Comparison of ENCODE assay signal across 28 mouse cellular contexts in the genomic region with DNA sequence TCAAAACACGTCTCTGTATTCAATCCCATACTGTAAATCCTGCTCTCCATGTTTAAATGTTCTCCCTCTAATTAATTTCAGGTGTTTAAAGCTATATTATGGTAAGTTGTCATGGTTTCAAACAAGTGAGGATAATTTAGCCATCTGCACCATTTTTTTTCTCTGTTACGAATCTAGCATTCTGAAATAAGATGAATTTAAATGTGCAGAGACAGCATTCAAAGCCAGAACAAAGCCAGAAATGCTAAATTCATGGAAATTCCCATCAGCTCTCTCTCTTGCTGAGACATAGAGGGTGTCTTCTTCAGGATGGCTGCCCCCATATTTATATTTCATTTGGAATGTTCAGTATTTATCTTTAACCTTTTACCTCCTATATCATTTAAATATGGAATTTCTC.
DNase-seq lines count a peak whose midpoint lies in the region; ATAC-seq and TF ChIP-seq lines count a peak whose summit lies in the region.
"Had no signal": no experiment of that assay in that cellular context is flagged by ENCODE, and none has a peak within 500 bp of the region (broad histone marks: within the 10 kb centered on the region; RNA-seq: fewer than 3 reads in every experiment).

No protein-coding gene starts in this region.

- no peak overlapping the region for H3K4me2 ChIP-seq in forebrain, embryonic 14.5 days (ENCODE audit: low read length)
- H3K4me2 ChIP-seq in forebrain, embryonic 13.5 days = no peak overlapping the region
- H3K4me2 ChIP-seq in forebrain, postnatal 0 days (ENCODE audit: low read depth) = no peak overlapping the region
- H3K4me2 ChIP-seq: embryonic facial prominence, embryonic 13.5 days; heart, embryonic 11.5 days; hindbrain, embryonic 13.5 days; intestine, embryonic 15.5 days had no signal

- H3K36me3 ChIP-seq in forebrain, embryonic 14.5 days (ENCODE audit: control insufficient read depth, insufficient read depth, low read length) = no peaks in the 10 kb centered on the region
- H3K36me3 ChIP-seq in forebrain, embryonic 13.5 days (ENCODE audit: poor library complexity, severe bottlenecking) = no peaks in the 10 kb centered on the region
- no peaks in the 10 kb centered on the region for H3K36me3 ChIP-seq in forebrain, postnatal 0 days (ENCODE audit: insufficient read depth)
- H3K36me3 ChIP-seq in forebrain, embryonic 10.5 days (replicated peaks) = no peaks in the 10 kb centered on the region
- H3K36me3 ChIP-seq: embryonic facial prominence, embryonic 13.5 days; G1E; hindbrain, embryonic 10.5 days; hindbrain, embryonic 13.5 days; intestine, embryonic 15.5 days had no signal

- no peak overlapping the region for H3K27ac ChIP-seq in forebrain, embryonic 14.5 days (ENCODE audit: low read depth, low read length)
- no peak overlapping the region for H3K27ac ChIP-seq in forebrain, embryonic 13.5 days
- H3K27ac ChIP-seq in forebrain, postnatal 0 days (ENCODE audit: low read depth, low read length) = peak overlapping the region; percentile 40; the same call in 1 of the 2 replicates
- H3K27ac ChIP-seq in forebrain, embryonic 10.5 days = no peak overlapping the region
- peak overlapping the region; percentile 84 for H3K27ac ChIP-seq in left cerebral cortex, adult 2 months
- H3K27ac ChIP-seq: embryonic facial prominence, embryonic 13.5 days; gastrocnemius, adult 2 months; hindbrain, embryonic 10.5 days; hindbrain, embryonic 13.5 days; intestine, embryonic 15.5 days had no signal

- H3K27me3 ChIP-seq in forebrain, embryonic 14.5 days (replicated peaks; ENCODE audit: control insufficient read depth, insufficient read depth, low read length) = no peaks in the 10 kb centered on the region
- no peaks in the 10 kb centered on the region for H3K27me3 ChIP-seq in forebrain, embryonic 13.5 days
- H3K27me3 ChIP-seq in forebrain, postnatal 0 days (ENCODE audit: insufficient read depth, low read length) = no peaks in the 10 kb centered on the region
- H3K27me3 ChIP-seq in forebrain, embryonic 10.5 days (ENCODE audit: poor library complexity, severe bottlenecking) = no peaks in the 10 kb centered on the region
- H3K27me3 ChIP-seq: CH12.LX; embryonic facial prominence, embryonic 13.5 days; hindbrain, embryonic 13.5 days; intestine, embryonic 15.5 days; Patski had no signal

- peak; percentile 57 for DNase-seq in forebrain, embryonic 14.5 days (ENCODE audit: low spot score)
- DNase-seq in forebrain, postnatal 0 days = peak; percentile 69
- DNase-seq in forebrain, embryonic 10.5 days (ENCODE audit: extremely low spot score, low spot score) = no peak
- no peak for DNase-seq in left cerebral cortex, adult 2 months (ENCODE audit: extremely low spot score in 1 of 2, low spot score in 2 of 2)
- DNase-seq in left cerebral cortex, adult 8-10 months (ENCODE audit: low spot score in 2 of 2) = no peak
- DNase-seq in telencephalon, adult 2 months (ENCODE audit: low read depth, low spot score) = peak; percentile 62
- DNase-seq in heart, postnatal 14 days = no peak
- DNase-seq: adrenal gland, postnatal 10 days; adrenal gland, postnatal 36 days; B cell, adult 2 months; cerebellum, adult 2 months; cerebellum, adult 9-11 months; cerebellum, postnatal 25 days; gastrocnemius, adult 2 months; gastrocnemius, postnatal 14 days; heart, postnatal 36 days; kidney, adult 11 months; kidney, adult 8-10 months had no signal

- H3K4me1 ChIP-seq in forebrain, embryonic 14.5 days (ENCODE audit: control insufficient read depth, insufficient read depth, low read length) = no peaks in the 10 kb centered on the region
- no peaks in the 10 kb centered on the region for H3K4me1 ChIP-seq in forebrain, embryonic 13.5 days
- H3K4me1 ChIP-seq in forebrain, postnatal 0 days (ENCODE audit: insufficient read depth) = no peaks in the 10 kb centered on the region
- H3K4me1 ChIP-seq in forebrain, embryonic 10.5 days = no peaks in the 10 kb centered on the region
- H3K4me1 ChIP-seq: embryonic facial prominence, embryonic 13.5 days; hindbrain, embryonic 10.5 days; hindbrain, embryonic 13.5 days; intestine, embryonic 15.5 days had no signal

- no peak overlapping the region for H3K9ac ChIP-seq in forebrain, embryonic 14.5 days (ENCODE audit: low read length)
- no peak overlapping the region for H3K9ac ChIP-seq in forebrain, embryonic 13.5 days
- no peak overlapping the region for H3K9ac ChIP-seq in forebrain, postnatal 0 days
- H3K9ac ChIP-seq: embryonic facial prominence, embryonic 13.5 days; hindbrain, embryonic 13.5 days; intestine, embryonic 15.5 days had no signal

- intact Hi-C loops in left cerebral cortex, adult 2 months (cut with DNase I) = no loop called here
- intact Hi-C loops in heart, postnatal 14 days (cut with DNase I) = no loop called here

- no peak for TF ChIP-seq CTCF in forebrain, postnatal 0 days (IDR thresholded peaks at IDR 0.05; ENCODE audit: low read depth)
- TF ChIP-seq CTCF in left cerebral cortex, adult 2 months (IDR thresholded peaks at IDR 0.05) = no peak

- ATAC-seq in forebrain, embryonic 14.5 days = no peak
- no peak for ATAC-seq in forebrain, embryonic 13.5 days
- ATAC-seq in forebrain, postnatal 0 days = peak; percentile 69; the same call in 1 of the 2 replicates
- ATAC-seq: hindbrain, embryonic 16.5 days; intestine, embryonic 15.5 days; Patski had no signal

- no peaks in the 10 kb centered on the region for H3K9me3 ChIP-seq in forebrain, embryonic 14.5 days (replicated peaks; ENCODE audit: control insufficient read depth, low read length)
- H3K9me3 ChIP-seq in forebrain, embryonic 13.5 days (replicated peaks) = no peaks in the 10 kb centered on the region
- no peaks in the 10 kb centered on the region for H3K9me3 ChIP-seq in forebrain, postnatal 0 days (ENCODE audit: low read length)
- no peaks in the 10 kb centered on the region for H3K9me3 ChIP-seq in forebrain, embryonic 10.5 days
- H3K9me3 ChIP-seq: embryonic facial prominence, embryonic 13.5 days; G1E; hindbrain, embryonic 10.5 days; hindbrain, embryonic 13.5 days; intestine, embryonic 15.5 days had no signal

- WGBS in forebrain, embryonic 14.5 days = 75% methylated on average over 2 of the region's 2 CpGs
- 80% methylated on average over 2 of the region's 2 CpGs for WGBS in forebrain, embryonic 13.5 days
- 40% methylated on average over 2 of the region's 2 CpGs for WGBS in forebrain, postnatal 0 days
- 91% methylated on average over 2 of the region's 2 CpGs for WGBS in forebrain, embryonic 10.5 days

- H3K4me3 ChIP-seq in forebrain, embryonic 14.5 days (ENCODE audit: low read depth, low read length) = no peak overlapping the region
- H3K4me3 ChIP-seq in forebrain, embryonic 13.5 days = no peak overlapping the region
- no peak overlapping the region for H3K4me3 ChIP-seq in forebrain, postnatal 0 days (ENCODE audit: low read depth, low read length)
- no peak overlapping the region for H3K4me3 ChIP-seq in forebrain, embryonic 10.5 days
- H3K4me3 ChIP-seq in left cerebral cortex, adult 2 months = no peak overlapping the region
- H3K4me3 ChIP-seq: embryonic facial prominence, embryonic 13.5 days; gastrocnemius, adult 2 months; hindbrain, embryonic 10.5 days; hindbrain, embryonic 13.5 days; intestine, embryonic 15.5 days had no signal

Comparison
In these comparisons a context has a peak if more than half of its experiments do, and no peak if none do; other contexts are left out.
1. DNase-seq: peak in forebrain, embryonic 14.5 days (single experiment), forebrain, postnatal 0 days (single experiment) and telencephalon, adult 2 months (single experiment); none in forebrain, embryonic 10.5 days (single experiment), left cerebral cortex, adult 2 months (0 of 2), left cerebral cortex, adult 8-10 months (0 of 2) and heart, postnatal 14 days (0 of 2).
2. H3K27ac ChIP-seq: peak in forebrain, postnatal 0 days (single experiment) and left cerebral cortex, adult 2 months (single experiment); none in forebrain, embryonic 14.5 days (single experiment), forebrain, embryonic 13.5 days (single experiment) and forebrain, embryonic 10.5 days (single experiment).